Mouse (Mus musculus) CH12.LX (cell line): ENCODE results near the gene Capza1. TPM values are rescaled to one million over a fixed set of nuclear protein-coding genes. Genes with fewer than 3 reads are reported as not detected.

Source experiments
- DNase-seq: peaks from one replicate; pipeline ENCODE4 v3.0.0-alpha.2; 2013; ENCODE audit errors: extremely low read depth
- H3K27ac ChIP-seq: 2 replicates; pipeline ENCODE4 v1.5.1; 2012; ENCODE audit warnings: low read depth, mild to moderate bottlenecking, control low read depth, moderate library complexity; ENCODE audit not compliant: insufficient read depth
- H3K27me3 ChIP-seq: replicated peaks from 2 replicates; pipeline ENCODE3; 2012; ENCODE audit warnings: inconsistent platforms
- H3K36me3 ChIP-seq, 2 experiments: replicated peaks in 1 of 2; 2 replicates each; pipeline versions ENCODE3 to v1.6.1; 2012; ENCODE audit warnings: inconsistent platforms in 1 of 2, low read length in 1 of 2, mild to moderate bottlenecking in 1 of 2, mixed read lengths in 1 of 2, moderate library complexity in 1 of 2; ENCODE audit not compliant: control insufficient read depth in 1 of 2, insufficient read depth in 1 of 2
- H3K4me1 ChIP-seq, 2 experiments: 2 replicates each; pipeline ENCODE4 v1.6.1; 2012; ENCODE audit warnings: inconsistent platforms in 1 of 2, moderate library complexity in 1 of 2; ENCODE audit not compliant: insufficient read depth in 2 of 2, control insufficient read depth in 1 of 2
- H3K4me2 ChIP-seq: 2 replicates; pipeline ENCODE4 v1.6.1; 2012; ENCODE audit warnings: low read depth, mild to moderate bottlenecking, control low read depth; ENCODE audit not compliant: poor library complexity, insufficient read depth, severe bottlenecking
- H3K4me3 ChIP-seq, 3 experiments: fragments of 150-350 bp in 1 of 3; sonication (generic) in 1 of 3; replicated peaks in 1 of 3; 2 replicates each; pipeline versions ENCODE3 to v1.5.1; 2011 to 2012; ENCODE audit warnings: low read depth in 2 of 3, low read length in 2 of 3, mild to moderate bottlenecking in 2 of 3, moderate library complexity in 2 of 3, control low read depth in 1 of 3, improper control_type of control experiment in 1 of 3, inconsistent platforms in 1 of 3, mixed read lengths in 1 of 3; ENCODE audit not compliant: poor library complexity in 1 of 3
- H3K79me2 ChIP-seq: replicated peaks from 2 replicates; pipeline ENCODE4 v1.6.1; 2012; ENCODE audit warnings: mild to moderate bottlenecking, moderate library complexity; ENCODE audit not compliant: control insufficient read depth, poor library complexity, insufficient read depth, severe bottlenecking; ENCODE audit errors: extremely low read depth
- H3K9ac ChIP-seq: 2 replicates; pipeline ENCODE4 v1.6.1; 2012; ENCODE audit warnings: low read depth, mild to moderate bottlenecking, control low read depth, moderate library complexity; ENCODE audit not compliant: insufficient read depth
- H3K9me3 ChIP-seq: replicated peaks from 2 replicates; pipeline ENCODE3; 2012; ENCODE audit warnings: low read length, inconsistent platforms, mixed read lengths
- CTCF ChIP-seq, 2 experiments: IDR thresholded peaks in 1 of 2; conservative IDR thresholded peaks in 1 of 2; 2 replicates each; pipeline ENCODE4 v1.5.1; 2011 to 2012; ENCODE audit warnings: low read depth in 2 of 2, low read length in 2 of 2, improper control_type of control experiment in 1 of 2, inconsistent platforms in 1 of 2, mild to moderate bottlenecking in 1 of 2, moderate library complexity in 1 of 2
- EP300 ChIP-seq: IDR thresholded peaks from 2 replicates; pipeline ENCODE4 v1.6.1; 2011; ENCODE audit warnings: low read length, improper control_type of control experiment
- ETS1 ChIP-seq: conservative IDR thresholded peaks from 2 replicates; pipeline ENCODE4 v1.6.1; 2012; ENCODE audit warnings: low read depth, mild to moderate bottlenecking, inconsistent platforms, low read length, improper control_type of control experiment, moderate library complexity
- HCFC1 ChIP-seq: IDR thresholded peaks from 2 replicates; pipeline ENCODE4 v1.6.1; 2012; ENCODE audit warnings: low read depth, mild to moderate bottlenecking, inconsistent platforms, low read length, improper control_type of control experiment
- MAX ChIP-seq: IDR thresholded peaks from 2 replicates; pipeline ENCODE4 v1.6.1; 2011; ENCODE audit warnings: low read length, improper control_type of control experiment
- MYC ChIP-seq: IDR thresholded peaks from 2 replicates; pipeline ENCODE4 v1.6.1; 2011; ENCODE audit warnings: low read depth, mild to moderate bottlenecking, improper control_type of control experiment, low read length
- PAX5 ChIP-seq: IDR thresholded peaks from 2 replicates; pipeline ENCODE4 v1.6.1; 2012; ENCODE audit warnings: low read length, inconsistent platforms, mixed read lengths
- SMC3 ChIP-seq: IDR thresholded peaks from 2 replicates; pipeline ENCODE4 v1.6.1; 2011; ENCODE audit warnings: low read depth, low read length, improper control_type of control experiment
- UBTF ChIP-seq: IDR thresholded peaks from 2 replicates; pipeline ENCODE4 v1.6.1; 2012; ENCODE audit warnings: low read depth, mild to moderate bottlenecking, inconsistent platforms, low read length, improper control_type of control experiment, moderate library complexity
- USF2 ChIP-seq: conservative IDR thresholded peaks from 2 replicates; pipeline ENCODE4 v1.6.1; 2011; ENCODE audit warnings: low read depth, low read length, improper control_type of control experiment
- dilution Hi-C: fragments of 300-500 bp; cut with MboI; formaldehyde crosslinking; loops from 2 replicates; pipeline ENCODE4 v1.14.3; 2020; ENCODE audit warnings: low sequenced_read_pairs; ENCODE audit not compliant: extremely low pct_unique_long_range_greater_than_20kb, extremely low pct_ligation_motif_present
- in situ Hi-C: fragments of 300-500 bp; cut with MboI; formaldehyde crosslinking; loops from 3 replicates; pipeline ENCODE4 v1.14.3; 2019; ENCODE audit warnings: low sequenced_read_pairs, low pct_ligation_motif_present, low pct_unique_long_range_greater_than_20kb, mixed read lengths
- polyA plus RNA-seq: library from polyadenylated mRNA; unstranded; fragments of >175 nt; gene quantifications from 2 replicates; pipeline ENCODE4 v1.2.1, GENCODE M21; 2012; ENCODE audit warnings: low read depth; ENCODE audit not compliant: insufficient read length
- total RNA-seq, 2 experiments: library from RNA; depleted of rRNA; stranded (reverse); fragments of 300-350 nt in 1 of 2; fragments of >200 nt in 1 of 2; gene quantifications; 2 replicates each; pipeline ENCODE4 v1.2.3; 2012 to 2014

The Capza1 gene
- total and polyA plus RNA-seq, 3 experiments: 113 to 288 (median 140) TPM

GRCm38 (mm10) chr3:104817481-104817990 is 46.8 kb downstream of the Capza1 start:
- H3K4me2 ChIP-seq: peak overlapping the region; percentile 92
- TF ChIP-seq MYC: no peak
- no peak for TF ChIP-seq CTCF (conservative IDR thresholded peaks at IDR 0.05 in 1 of 2, IDR thresholded peaks at IDR 0.05 in 1 of 2; ENCODE audit: low read depth in 2 of 2, low read length in 2 of 2)
- TF ChIP-seq EP300: no peak
- TF ChIP-seq UBTF: 0 out of 2 replicates have a peak, but pooled peaks have one; percentile 63
- TF ChIP-seq, all 38 proteins: peak for 1
- H3K27me3 ChIP-seq: no peaks in the 10 kb centered on the region
- peak overlapping the region; percentile 80 to 90 (median 88) for H3K4me3 ChIP-seq
- peaks cover 11 to 58% of the 10 kb centered on the region in 2 experiments for H3K4me1 ChIP-seq
- DNase-seq: no peak
- H3K36me3 ChIP-seq: peaks cover 7 to 25% of the 10 kb centered on the region in 2 experiments
- H3K27ac ChIP-seq: peak overlapping the region; percentile 50
- dilution Hi-C loops (no loop called here), in situ Hi-C loops (no loop called here)
- H3K79me2 ChIP-seq: no peaks in the 10 kb centered on the region
- peak overlapping the region; percentile 87 for H3K9ac ChIP-seq
- H3K9me3 ChIP-seq: no peaks in the 10 kb centered on the region

GRCm38 (mm10) chr3:104816130-104816529 is 48.2 kb downstream of the Capza1 start:
- no peak overlapping the region for H3K4me2 ChIP-seq
- in situ Hi-C loops: no loop called here
- no peak overlapping the region for H3K9ac ChIP-seq

GRCm38 (mm10) chr3:104815346-104815745 is 49.0 kb downstream of the Capza1 start:
- Histone ChIP-seq H3K9me3 (no peaks in the 10 kb centered on the region), H3K4me1 (peaks cover 14 to 50% of the 10 kb centered on the region in 2 experiments), H3K27me3 (no peaks in the 10 kb centered on the region), H3K9ac (no peak overlapping the region), H3K4me3 (no peak overlapping the region), H3K4me2 (no peak overlapping the region), H3K36me3 (peaks cover 0 to 12% of the 10 kb centered on the region in 2 experiments), H3K27ac (no peak overlapping the region), H3K79me2 (no peaks in the 10 kb centered on the region)
- in situ Hi-C loops (no loop called here), dilution Hi-C loops (no loop called here)
- TF ChIP-seq USF2 (no peak), SMC3 (no peak), MAX (no peak), PAX5 (no peak)
- no peak for DNase-seq

More at GRCm38 (mm10) chr3:104816130-104816529, 48.2 kb downstream of the Capza1 start:
- dilution Hi-C loops: no loop called here
- Histone ChIP-seq H3K79me2 (no peaks in the 10 kb centered on the region), H3K9me3 (no peaks in the 10 kb centered on the region), H3K4me3 (no peak overlapping the region)
- no peak for DNase-seq
- 0 out of 4 replicates have a peak, but pooled peaks of 1 of the 2 experiments have one; percentile 7 for TF ChIP-seq CTCF (conservative IDR thresholded peaks at IDR 0.05 in 1 of 2, IDR thresholded peaks at IDR 0.05 in 1 of 2; ENCODE audit: low read depth in 2 of 2, low read length in 2 of 2)
- no peak for TF ChIP-seq ETS1
- no peak for TF ChIP-seq HCFC1
- TF ChIP-seq, all 38 proteins: peak for 1
- Histone ChIP-seq H3K27ac (no peak overlapping the region), H3K4me1 (peaks cover 14 to 58% of the 10 kb centered on the region in 2 experiments), H3K36me3 (peaks cover 2 to 20% of the 10 kb centered on the region in 2 experiments), H3K27me3 (no peaks in the 10 kb centered on the region)
